Mouse (Mus musculus) G1E (cell line): ENCODE measurements at regions not wholly inside any gene's neighbourhood (a gene's known extent, or its start where the extent isn't known, plus 50 kb on each side); places are given as distances from the start of the nearest gene placed in this dataset.

ENCODE experiments used
- CTCF ChIP-seq: IDR thresholded peaks from 2 replicates; pipeline ENCODE4 v1.5.1; 2012; ENCODE audit warnings: low read depth, low read length, inconsistent platforms, mixed read lengths
- TAL1 ChIP-seq: conservative IDR thresholded peaks from 2 replicates; pipeline ENCODE4 v1.6.1; 2012; ENCODE audit warnings: low read depth, low read length, inconsistent platforms, mixed read lengths

DNA sequence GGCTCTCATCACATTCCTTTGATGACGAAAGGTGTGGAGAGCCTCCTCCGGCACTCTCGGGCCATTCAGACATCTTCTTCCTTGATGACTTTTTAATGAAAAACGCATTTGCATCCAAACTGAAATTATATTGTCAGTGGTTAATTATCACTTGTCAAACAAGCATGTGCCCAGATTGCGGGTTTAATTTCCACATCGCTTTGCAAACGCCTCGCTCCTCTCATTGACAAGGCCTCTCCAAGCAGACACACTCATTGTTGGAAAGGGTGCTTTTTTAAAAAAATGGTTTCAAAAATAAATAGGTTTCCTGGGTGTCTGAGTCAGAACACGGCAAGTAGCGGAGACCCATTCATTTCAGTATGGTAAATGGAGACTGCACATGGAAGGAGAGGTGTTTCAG, 240.1 kb downstream of the Ptpru start:
- TF ChIP-seq TAL1 = no peak
- no peak for TF ChIP-seq CTCF
